Mouse (Mus musculus): ENCODE measurements at regions not wholly inside any gene's neighbourhood (a gene's known extent, or its start where the extent isn't known, plus 50 kb on each side); places are given as distances from the start of the nearest gene placed in this dataset.

GRCm38 (mm10) chr17:64229225-64229976 lies 102.3 kb downstream of the Pja2 start:
- no peak for ATAC-seq (replicated peaks; ENCODE audit: poor library complexity, severe bottlenecking)

DNA sequence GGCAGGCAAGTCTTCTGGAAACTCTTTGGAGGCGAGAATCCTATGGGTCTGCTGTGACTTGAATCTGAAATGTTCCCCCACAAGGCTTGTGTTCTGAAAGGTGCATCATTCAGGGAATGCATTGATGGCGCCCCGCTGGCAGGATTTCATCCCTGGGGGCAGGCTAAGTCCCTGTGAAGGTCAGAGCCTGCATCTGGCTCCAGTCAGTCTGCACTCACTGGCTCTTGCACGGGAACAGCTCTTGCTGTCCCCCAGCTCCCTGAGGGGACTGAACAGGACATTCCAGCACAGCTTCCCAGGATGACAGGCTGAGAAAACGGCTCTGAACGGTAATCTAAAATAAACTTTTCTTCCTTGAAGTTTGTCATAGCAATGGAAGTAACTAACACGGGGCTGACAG lies 117.1 kb downstream of the Pja2 start:
- no peak for ATAC-seq (replicated peaks; ENCODE audit: poor library complexity, severe bottlenecking)

DNA sequence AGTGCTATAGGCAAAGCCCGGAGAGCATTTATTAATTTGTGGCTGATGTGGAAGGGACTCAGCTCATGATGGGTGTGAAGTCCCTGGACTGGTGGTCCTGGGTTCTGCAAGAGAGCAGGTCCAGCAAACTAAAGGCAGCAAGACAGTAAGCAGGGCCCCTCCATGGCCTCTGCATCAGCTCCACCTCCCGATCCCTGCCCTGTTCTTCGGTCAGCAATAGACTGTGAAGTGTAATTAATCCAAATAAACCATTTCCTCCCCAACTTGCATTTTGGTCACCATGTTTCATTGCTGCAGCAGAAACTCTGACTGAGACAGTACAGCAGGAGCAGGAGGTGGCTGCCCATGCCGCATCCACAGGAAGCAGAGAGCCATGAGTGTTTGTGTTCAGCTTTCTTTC lies 118.5 kb downstream of the Pja2 start:
- ATAC-seq (replicated peaks; ENCODE audit: poor library complexity, severe bottlenecking) = no peak

- no peak for ATAC-seq (replicated peaks; ENCODE audit: poor library complexity, severe bottlenecking)
Observed at GRCm38 (mm10) chr17:64211281-64211680, 120.4 kb downstream of the Pja2 start.

DNA sequence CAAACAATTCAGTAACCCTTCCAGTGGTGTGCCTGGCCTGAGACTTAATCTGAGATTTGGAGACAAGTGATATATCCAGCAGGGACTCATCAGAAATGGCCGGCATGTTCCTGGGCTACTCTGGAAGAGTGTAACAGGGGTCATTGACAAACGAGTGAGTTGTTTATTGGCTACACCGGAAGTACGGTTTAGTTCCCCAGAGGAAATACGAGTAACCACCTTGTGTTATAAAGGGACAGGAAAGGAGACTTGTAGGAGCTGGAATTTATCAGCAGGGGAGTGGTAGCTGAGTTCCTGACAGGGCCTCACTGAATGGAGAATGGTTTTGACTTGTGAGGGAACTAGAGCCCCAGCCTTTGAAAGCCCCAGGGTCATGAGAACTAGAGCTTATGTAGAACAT lies 121.3 kb downstream of the Pja2 start:
- no peak for ATAC-seq (replicated peaks; ENCODE audit: poor library complexity, severe bottlenecking)

- ATAC-seq (replicated peaks; ENCODE audit: poor library complexity, severe bottlenecking) = no peak
Observed at GRCm38 (mm10) chr17:64209640-64210039, 122.1 kb downstream of the Pja2 start.

- ATAC-seq (replicated peaks; ENCODE audit: poor library complexity, severe bottlenecking) = peak; percentile 58
Observed at GRCm38 (mm10) chr17:64208152-64208855, 123.4 kb downstream of the Pja2 start.

DNA sequence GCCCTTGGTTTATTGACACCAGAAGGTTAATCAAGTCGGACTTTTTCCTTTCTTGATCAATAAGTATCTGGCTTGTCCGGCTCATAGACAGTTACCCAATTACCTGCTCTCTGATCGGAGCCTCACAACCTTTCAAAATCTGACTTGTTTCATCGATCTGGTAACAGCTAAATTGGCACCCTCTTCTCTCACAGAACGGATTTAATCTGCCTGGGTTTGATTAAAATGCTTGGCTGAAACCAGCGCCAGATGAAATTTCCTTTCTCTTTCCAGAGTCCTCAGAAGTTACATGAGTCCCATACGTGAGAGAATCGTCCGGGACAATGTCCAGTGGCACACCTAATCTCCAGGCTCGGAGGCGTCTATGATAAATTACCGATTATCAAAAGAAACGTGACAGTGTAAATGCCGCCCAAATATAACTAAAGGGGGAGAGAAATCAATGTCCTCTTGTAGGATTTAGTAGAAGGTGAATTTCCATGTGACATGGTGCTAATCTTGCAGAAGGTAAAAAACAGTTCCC lies 125.5 kb downstream of the Pja2 start:
- ATAC-seq (replicated peaks; ENCODE audit: poor library complexity, severe bottlenecking) = no peak

- ATAC-seq (replicated peaks; ENCODE audit: poor library complexity, severe bottlenecking) = no peak
Observed at GRCm38 (mm10) chr17:64203611-64204010, 128.1 kb downstream of the Pja2 start.

GRCm38 (mm10) chr17:64202248-64202647 lies 129.5 kb downstream of the Pja2 start:
- ATAC-seq (replicated peaks; ENCODE audit: poor library complexity, severe bottlenecking) = no peak

DNA sequence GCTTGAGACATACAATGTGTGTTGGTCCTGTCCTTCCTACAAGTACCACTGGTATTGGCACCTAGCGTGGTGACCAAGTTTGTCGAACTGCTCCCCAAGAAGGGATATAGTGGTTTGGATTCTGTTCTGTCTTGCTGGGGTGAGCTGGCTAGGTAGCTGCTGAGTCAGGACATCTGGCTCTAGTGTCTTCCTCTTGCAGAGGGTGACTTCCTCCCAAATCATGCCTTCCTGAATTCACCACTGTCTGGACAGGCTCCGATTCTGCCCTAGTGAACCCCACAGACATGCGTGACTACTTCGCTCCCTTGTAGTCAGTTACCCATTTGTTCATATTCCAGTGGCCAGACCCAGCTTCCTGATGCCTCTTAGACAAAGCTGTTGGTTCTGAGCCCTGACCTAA lies 130.1 kb downstream of the Pja2 start:
- peak; percentile 74 for ATAC-seq (replicated peaks; ENCODE audit: poor library complexity, severe bottlenecking)

DNA sequence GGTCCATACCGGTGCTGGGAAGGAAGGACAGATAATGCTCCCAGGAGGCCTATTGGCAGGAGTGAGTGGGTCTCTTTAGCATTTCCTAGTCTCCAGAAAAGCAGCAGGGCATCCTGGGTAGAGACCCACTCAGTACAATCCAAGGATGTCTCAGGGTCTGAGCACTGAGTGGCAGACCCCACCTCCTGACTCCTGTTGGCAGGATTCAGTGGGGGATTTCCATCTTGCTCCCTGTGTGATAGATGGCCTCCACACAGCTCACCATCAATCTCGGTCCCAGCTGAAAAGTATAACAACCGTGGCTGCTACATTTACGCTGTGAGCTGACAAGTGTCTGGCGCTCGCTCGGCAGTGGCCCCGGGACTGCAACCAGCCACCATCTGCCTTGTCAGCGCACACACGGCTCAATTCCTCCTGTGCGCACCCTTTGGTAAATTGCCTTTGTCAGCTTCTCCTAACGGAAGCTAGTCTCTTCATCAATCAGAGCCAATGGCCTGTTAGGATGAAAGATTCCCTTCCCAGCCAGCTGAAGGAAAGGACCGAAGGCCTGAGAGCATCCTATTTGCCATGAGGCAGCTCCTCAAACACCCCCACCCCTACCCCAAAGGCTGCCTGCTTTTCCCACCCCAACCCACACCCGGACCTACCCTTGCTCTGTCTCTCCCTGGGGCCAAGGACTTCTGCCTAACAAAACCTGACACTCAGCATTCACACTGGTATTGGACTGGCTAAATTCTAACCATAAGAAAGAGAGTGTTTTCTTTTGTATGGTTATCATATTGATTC lies 131.4 kb downstream of the Pja2 start:
- no peak for ATAC-seq (replicated peaks; ENCODE audit: poor library complexity, severe bottlenecking)

DNA sequence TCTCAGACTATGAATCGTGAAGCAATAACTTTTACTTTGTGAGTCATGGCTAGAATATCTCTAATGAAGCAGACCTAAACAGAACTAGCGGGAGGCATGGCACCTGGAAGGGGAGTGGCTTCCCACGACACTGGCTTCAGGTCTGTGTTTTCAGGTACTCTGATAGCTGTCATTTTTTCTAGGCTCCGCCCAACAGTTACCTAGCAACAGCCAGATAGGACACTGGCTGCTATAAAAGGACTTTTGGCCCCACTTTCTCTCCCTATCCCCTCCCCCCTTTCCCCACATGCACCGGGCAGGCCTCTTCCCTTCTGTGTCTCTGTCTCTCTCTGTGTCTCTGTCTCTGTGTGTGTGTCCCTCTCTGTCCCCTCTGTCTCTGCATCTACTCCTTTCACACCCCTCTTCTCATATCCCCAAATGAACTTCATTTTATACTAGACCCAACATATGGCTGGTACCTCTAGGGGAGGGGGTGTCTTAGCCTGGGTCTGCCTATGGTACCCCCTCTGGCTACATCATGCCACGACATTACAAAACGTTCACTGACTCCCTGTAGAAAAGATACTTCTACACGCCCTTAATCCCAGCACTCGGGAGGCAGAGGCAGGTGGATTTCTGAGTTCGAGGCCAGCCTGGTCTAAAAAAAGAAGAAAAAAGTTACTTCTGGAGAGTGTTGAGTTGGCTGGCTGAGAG lies 132.3 kb downstream of the Pja2 start:
- ATAC-seq (replicated peaks; ENCODE audit: poor library complexity, severe bottlenecking) = no peak

- no peak for ATAC-seq (replicated peaks; ENCODE audit: poor library complexity, severe bottlenecking)
Observed at GRCm38 (mm10) chr17:64196437-64196836, 135.3 kb downstream of the Pja2 start.

DNA sequence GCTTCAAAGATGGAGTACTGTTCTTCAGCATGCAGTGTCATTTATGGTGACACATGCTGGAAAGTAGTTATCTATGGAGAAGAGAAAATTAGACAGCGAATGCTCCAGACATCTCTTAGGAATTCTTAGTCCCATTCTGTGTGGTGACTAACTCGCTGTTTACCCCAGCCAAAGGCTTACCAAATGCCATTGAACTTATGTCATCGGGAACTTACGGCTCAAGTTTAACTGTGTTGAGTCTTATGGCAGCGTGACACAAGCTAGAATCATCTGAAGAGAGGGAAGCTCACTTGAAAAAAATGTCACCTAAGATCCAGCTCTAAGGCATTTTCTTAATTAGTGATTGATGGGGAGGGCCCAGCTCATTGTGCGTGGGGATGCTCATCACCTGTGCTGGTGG lies 138.7 kb downstream of the Pja2 start:
- ATAC-seq (replicated peaks; ENCODE audit: poor library complexity, severe bottlenecking) = no peak
